Mouse (Mus musculus) monocyte, adult 5-6 weeks (primary cell): ENCODE measurements around the gene Smpd4. TPM values are rescaled to one million over a fixed set of nuclear protein-coding genes. Genes with fewer than 3 reads are reported as not detected.
A peak's percentile ranks its signal among the peaks of the same experiment; 100 is the strongest.
"Not testable (repeated sequence)": the region's sequence is repeated elsewhere in the genome, so short reads cannot be mapped to it uniquely, and the experiment has no call there.

ENCODE experiments used
- ATAC-seq: fragments of 153-309, 156-312 bp; replicated peaks from 2 replicates; pipeline ENCODE4 v1.8.0; 2017; ENCODE audit warnings: mild to moderate bottlenecking; ENCODE audit not compliant: low TSS enrichment, insufficient number of reproducible peaks, severe bottlenecking, poor library complexity, low FRiP score
- total RNA-seq: library from RNA; stranded (forward); fragments of 200-1000, 200-491, 200-594 nt; gene quantifications from 3 replicates; pipeline ENCODE4 v1.2.3, GENCODE M21; 2017

Gene Smpd4
- total RNA-seq = 10.3 to 29.4 TPM (median 12.7 TPM) in 3 replicates

GRCm38 (mm10) chr16:17619198-17620105 is at the start of gene Smpd4:
Smpd4 (plus strand) TSS chr16:17619354.
- peak; percentile 88 for ATAC-seq

GRCm38 (mm10) chr16:17575870-17576824 is 43.0 kb upstream of the Smpd4 start:
- no peak for ATAC-seq

GRCm38 (mm10) chr16:17576825-17577215 is 42.3 kb upstream of the Smpd4 start:
- ATAC-seq = no peak

- ATAC-seq = no peak
These were observed 36.1 kb upstream of the Smpd4 start, which contains the start of gene Slc7a4 for GRCm38 (mm10) chr16:17583064-17583463. Slc7a4 (minus strand) TSS chr16:17583214.

- no peak for ATAC-seq
These were observed 34.6 kb upstream of the Smpd4 start for GRCm38 (mm10) chr16:17584555-17584954.

GRCm38 (mm10) chr16:17590731-17591130 is 28.4 kb upstream of the Smpd4 start:
- ATAC-seq = no peak

GRCm38 (mm10) chr16:17600944-17601562 is 18.1 kb upstream of the Smpd4 start:
- no peak for ATAC-seq

- no peak for ATAC-seq
These were observed 14.2 kb upstream of the Smpd4 start for GRCm38 (mm10) chr16:17604941-17605340.

GRCm38 (mm10) chr16:17605684-17606083 is 13.5 kb upstream of the Smpd4 start:
- ATAC-seq = no peak

- ATAC-seq = no peak
These were observed 7.8 kb upstream of the Smpd4 start for GRCm38 (mm10) chr16:17611383-17611782.

GRCm38 (mm10) chr16:17614740-17615139 is 4.4 kb upstream of the Smpd4 start:
- ATAC-seq = not testable (repeated sequence)

- no peak for ATAC-seq
These were observed 2.9 kb upstream of the Smpd4 start for GRCm38 (mm10) chr16:17616212-17616611.

- ATAC-seq = peak; percentile 51; the same call in 1 of the 2 replicates
These were observed 1.1 kb upstream of the Smpd4 start for GRCm38 (mm10) chr16:17617922-17618565.

GRCm38 (mm10) chr16:17621936-17622335 is 2.8 kb downstream of the Smpd4 start:
- ATAC-seq = no peak

GRCm38 (mm10) chr16:17625488-17626268 is 6.5 kb downstream of the Smpd4 start:
- ATAC-seq = no peak

GRCm38 (mm10) chr16:17626269-17626555 is 7.1 kb downstream of the Smpd4 start:
- ATAC-seq = no peak

- no peak for ATAC-seq
These were observed 13.4 kb downstream of the Smpd4 start for GRCm38 (mm10) chr16:17632580-17632979.
